Mouse (Mus musculus): ENCODE data around the gene Tceanc2. TPM values are rescaled to one million over a fixed set of nuclear protein-coding genes. Genes with fewer than 3 reads are reported as not detected.

Gene Tceanc2
- polyA plus RNA-seq, 1 experiment from 2014 or later, result 20.1 TPM

DNA sequence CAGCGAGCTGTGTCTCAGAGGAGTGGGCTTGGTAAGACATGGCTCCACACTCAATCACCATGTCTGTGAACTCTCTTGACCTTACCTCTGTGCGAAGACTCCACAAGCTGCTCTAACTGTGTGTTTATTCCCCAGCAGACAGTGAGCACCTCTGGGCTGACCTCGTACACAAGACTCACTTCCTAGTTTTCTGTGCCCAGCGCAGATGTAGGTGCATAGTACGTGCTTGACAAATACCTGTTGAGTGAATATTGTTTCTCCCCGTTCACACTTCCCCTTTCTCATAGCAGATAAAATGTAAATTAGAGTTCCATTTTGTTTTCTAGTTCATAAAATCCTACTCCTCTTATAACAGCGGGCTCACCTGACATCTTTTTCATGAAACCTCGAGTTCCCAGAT is 35.4 kb downstream of the Tceanc2 start:
- no peak for ATAC-seq (replicated peaks; ENCODE audit: insufficient number of reproducible peaks, insufficient read depth, low FRiP score, low read depth)
- 86% methylated on average over 8 of the region's 8 CpGs for WGBS
- Histone ChIP-seq H3K27me3 (no peaks in the 10 kb centered on the region), H3K4me3 (no peak overlapping the region), H3K4me1 (replicated peaks) (peaks cover 15% of the 10 kb centered on the region), H3K27ac (no peak overlapping the region), H3K36me3 (peaks cover 15% of the 10 kb centered on the region), H3K9ac (no peak overlapping the region), H3K4me2 (no peak overlapping the region), H3K9me3 (replicated peaks) (no peaks in the 10 kb centered on the region)

DNA sequence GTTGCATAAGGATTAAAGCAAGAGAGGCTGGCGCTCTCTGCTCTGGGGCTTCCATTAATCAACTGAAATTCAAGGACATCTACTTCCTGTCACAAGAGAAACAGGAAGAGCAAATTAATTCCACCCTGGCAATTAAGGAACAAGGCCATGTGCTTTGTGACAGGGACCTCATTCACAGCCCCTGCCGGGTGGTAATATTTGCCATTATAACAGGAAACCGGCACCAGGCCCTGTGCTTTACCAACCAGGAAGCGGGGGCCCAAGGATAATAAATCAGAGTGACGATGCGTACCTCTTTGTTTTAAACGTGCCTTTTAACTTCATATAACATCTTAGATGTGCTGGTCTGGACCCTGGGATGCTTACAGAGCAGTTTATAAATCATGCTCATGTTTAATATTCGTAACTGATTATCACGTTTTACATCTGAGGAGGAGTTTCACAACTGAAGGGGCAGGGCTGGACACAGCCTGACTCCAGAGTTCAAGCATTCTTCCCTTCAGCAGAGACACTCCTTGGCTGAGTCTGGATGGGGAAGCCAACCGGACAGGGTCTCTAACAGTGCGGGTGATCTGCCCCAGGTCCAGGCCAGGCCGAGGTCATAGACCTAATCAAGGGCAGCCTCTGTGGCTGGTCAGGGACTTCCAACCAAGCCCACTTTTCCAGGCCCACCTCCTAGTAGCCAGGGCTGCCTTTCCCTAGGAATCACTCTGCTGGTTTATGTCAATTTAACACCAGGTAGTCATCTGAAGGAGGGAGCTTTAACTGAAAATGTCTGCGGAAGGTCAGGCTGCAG is 38.9 kb downstream of the Tceanc2 start:
- Histone ChIP-seq H3K4me3 (no peak overlapping the region), H3K9ac (no peak overlapping the region), H3K27me3 (no peaks in the 10 kb centered on the region), H3K4me2 (no peak overlapping the region), H3K4me1 (replicated peaks) (peaks cover 21% of the 10 kb centered on the region), H3K36me3 (no peaks in the 10 kb centered on the region), H3K9me3 (replicated peaks) (no peaks in the 10 kb centered on the region), H3K27ac (no peak overlapping the region)
- 59% methylated on average over 13 of the region's 13 CpGs for WGBS
- no peak for ATAC-seq (replicated peaks; ENCODE audit: insufficient number of reproducible peaks, insufficient read depth, low FRiP score, low read depth)

DNA sequence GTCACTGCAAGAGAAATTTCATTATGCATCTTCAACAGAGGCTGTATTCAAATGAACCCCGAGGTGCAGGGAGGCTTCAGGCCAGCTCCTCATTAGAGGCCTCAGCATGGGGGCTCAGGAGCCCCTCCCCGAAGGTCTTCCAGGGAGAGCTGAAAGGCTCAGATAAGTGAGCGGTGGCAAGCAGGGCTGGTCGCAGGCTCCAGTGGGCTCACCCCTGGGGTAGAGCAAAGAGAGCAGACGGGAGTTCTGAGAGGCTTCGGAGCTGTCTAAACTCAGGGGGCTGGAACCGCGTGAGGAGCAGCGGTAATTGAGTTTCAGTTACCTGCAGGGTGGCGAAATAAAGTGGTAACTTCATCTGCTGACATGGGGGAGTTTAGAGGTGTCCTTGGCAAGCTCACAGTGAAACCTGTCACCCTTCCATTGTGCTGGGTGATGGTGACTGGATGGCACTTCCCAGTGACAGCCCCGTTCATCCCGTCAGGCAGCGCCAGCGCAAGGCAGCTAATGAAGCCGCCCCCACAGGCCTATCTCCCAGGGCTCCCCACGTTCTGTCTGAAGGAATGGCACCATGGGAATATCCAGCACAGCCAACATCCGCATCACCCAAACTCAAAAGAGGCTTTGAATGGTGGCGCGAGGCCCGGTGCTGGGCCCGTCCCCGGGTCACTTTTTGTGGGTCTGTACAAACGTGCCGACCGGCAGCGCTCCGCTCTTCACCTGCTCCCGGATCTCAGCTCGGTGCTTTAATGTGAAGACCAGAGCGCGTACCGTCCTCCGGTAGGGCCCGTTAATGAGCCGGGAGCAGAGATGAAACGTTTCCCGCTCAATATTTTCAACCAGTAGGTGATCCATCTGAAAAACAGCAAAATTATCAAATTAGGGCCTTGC is 39.7 kb downstream of the Tceanc2 start:
- 0 out of 2 replicates have a peak, but pooled peaks cover 2% of the 10 kb centered on the region for H3K27me3 ChIP-seq
- H3K9me3 ChIP-seq (replicated peaks), result no peaks in the 10 kb centered on the region
- no peak overlapping the region for H3K4me3 ChIP-seq
- no peaks in the 10 kb centered on the region for H3K36me3 ChIP-seq
- H3K4me1 ChIP-seq (replicated peaks), result peaks cover 21% of the 10 kb centered on the region
- no peak overlapping the region for H3K27ac ChIP-seq
- H3K4me2 ChIP-seq, result no peak overlapping the region
- 58% methylated on average over 37 of the region's 37 CpGs for WGBS
- no peak overlapping the region for H3K9ac ChIP-seq
- ATAC-seq (replicated peaks; ENCODE audit: insufficient number of reproducible peaks, insufficient read depth, low FRiP score, low read depth), result no peak

DNA sequence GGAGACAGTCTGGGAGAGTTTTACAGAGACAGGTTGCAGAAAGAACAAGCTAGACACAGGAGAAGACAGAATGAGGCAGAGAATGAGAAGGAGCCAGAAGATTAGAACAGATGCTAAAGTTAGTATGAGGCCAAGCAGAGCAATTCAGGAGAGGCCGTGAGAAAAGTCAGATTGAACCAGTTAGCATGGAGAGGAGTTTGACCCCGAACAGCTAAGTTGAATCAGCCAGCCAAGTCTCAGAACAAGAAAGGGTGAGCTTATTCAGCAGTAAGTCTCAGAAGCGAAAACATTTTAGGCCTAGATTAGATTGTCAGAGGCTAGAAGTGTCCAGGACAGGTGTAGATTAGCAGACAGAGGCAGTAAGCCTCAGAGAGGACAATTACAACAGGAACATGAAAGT is 42.4 kb downstream of the Tceanc2 start:
- no peak for ATAC-seq (replicated peaks; ENCODE audit: insufficient number of reproducible peaks, insufficient read depth, low FRiP score, low read depth)
- no peak overlapping the region for H3K27ac ChIP-seq
- WGBS, result 34% methylated on average over 3 of the region's 3 CpGs
- H3K4me3 ChIP-seq, result no peak overlapping the region
- no peak overlapping the region for H3K9ac ChIP-seq
- H3K36me3 ChIP-seq, result no peaks in the 10 kb centered on the region
- peaks cover 21% of the 10 kb centered on the region for H3K4me1 ChIP-seq (replicated peaks)
- no peaks in the 10 kb centered on the region for H3K9me3 ChIP-seq (replicated peaks)
- no peak overlapping the region for H3K4me2 ChIP-seq
- 0 out of 2 replicates have a peak, but pooled peaks cover 2% of the 10 kb centered on the region for H3K27me3 ChIP-seq

DNA sequence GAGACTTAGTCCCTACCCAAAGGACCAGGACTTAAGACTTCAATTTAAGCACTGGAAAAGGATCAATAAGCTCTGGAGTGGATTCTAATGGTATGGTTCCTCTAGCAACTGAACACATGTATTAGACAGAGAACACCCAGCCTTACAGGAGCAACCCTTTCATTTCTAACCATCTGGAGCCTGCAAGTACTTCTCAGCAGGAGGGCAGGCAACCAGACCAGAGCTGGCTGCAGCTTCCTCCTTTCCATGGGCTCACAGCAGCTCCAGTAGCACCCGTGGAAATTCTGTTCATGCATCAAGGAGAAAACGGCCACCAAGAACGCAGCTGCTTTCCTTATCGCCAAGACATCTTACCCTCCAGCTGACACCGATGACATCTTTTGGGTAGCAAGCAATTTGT is 43.3 kb downstream of the Tceanc2 start:
- no peaks in the 10 kb centered on the region for H3K36me3 ChIP-seq
- 70% methylated on average over 5 of the region's 5 CpGs for WGBS
- peaks cover 23% of the 10 kb centered on the region for H3K4me1 ChIP-seq (replicated peaks)

DNA sequence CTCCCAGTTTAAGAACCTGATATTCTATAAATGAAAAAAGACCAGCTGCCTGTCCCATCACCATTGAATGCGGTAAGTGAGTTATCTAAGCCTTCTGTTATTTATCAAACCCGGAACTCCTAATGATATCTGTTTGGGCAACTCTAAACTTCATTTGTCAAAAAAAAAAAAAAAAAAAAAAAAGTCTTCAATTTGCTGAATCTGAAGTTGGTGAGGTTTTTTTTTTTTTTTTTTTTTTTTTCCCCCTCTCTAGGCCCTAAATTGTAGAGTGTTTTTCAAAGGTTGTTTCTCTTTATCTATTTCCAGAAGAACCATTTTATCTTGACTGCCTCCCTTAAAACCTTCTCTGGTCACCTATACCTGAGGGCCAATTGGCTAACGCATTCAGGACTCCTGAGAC is 44.0 kb downstream of the Tceanc2 start:
- WGBS, result 80% methylated on average over 3 of the region's 3 CpGs
- H3K36me3 ChIP-seq, result no peaks in the 10 kb centered on the region
- H3K9me3 ChIP-seq (replicated peaks), result no peaks in the 10 kb centered on the region
- ATAC-seq (replicated peaks; ENCODE audit: insufficient number of reproducible peaks, insufficient read depth, low FRiP score, low read depth), result no peak
- 0 out of 2 replicates have a peak, but pooled peaks cover 2% of the 10 kb centered on the region for H3K27me3 ChIP-seq
- no peak overlapping the region for H3K27ac ChIP-seq
- H3K4me1 ChIP-seq (replicated peaks), result peaks cover 23% of the 10 kb centered on the region
- H3K4me3 ChIP-seq, result no peak overlapping the region
- no peak overlapping the region for H3K4me2 ChIP-seq
- no peak overlapping the region for H3K9ac ChIP-seq

More for the DNA sequence above, 43.3 kb downstream of the Tceanc2 start:
- Histone ChIP-seq H3K4me3 (no peak overlapping the region), H3K4me2 (no peak overlapping the region), H3K9me3 (replicated peaks) (no peaks in the 10 kb centered on the region), H3K9ac (no peak overlapping the region), H3K27me3 (0 out of 2 replicates have a peak, but pooled peaks cover 2% of the 10 kb centered on the region), H3K27ac (no peak overlapping the region)
- no peak for ATAC-seq (replicated peaks; ENCODE audit: insufficient number of reproducible peaks, insufficient read depth, low FRiP score, low read depth)

DNA sequence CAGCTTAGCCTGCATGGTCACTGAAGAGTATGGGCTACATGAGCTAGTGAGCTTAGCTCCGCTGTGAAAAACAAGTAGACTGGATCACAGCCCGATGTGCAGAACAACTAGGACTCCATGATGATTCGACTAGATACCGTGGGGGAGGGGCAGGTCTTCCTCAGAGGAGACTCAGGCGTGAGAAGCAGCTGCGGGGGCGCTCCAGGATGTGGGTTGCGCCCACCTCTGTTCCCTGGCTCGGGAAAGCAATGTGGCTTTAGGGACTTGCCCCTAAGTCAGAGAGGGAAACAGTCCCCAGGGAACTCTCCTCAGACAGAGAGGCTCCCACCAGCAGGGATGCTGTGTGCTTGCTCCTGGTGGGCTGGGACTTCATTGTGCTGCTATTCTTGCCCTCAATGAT is 48.4 kb downstream of the Tceanc2 start:
- Histone ChIP-seq H3K36me3 (no peaks in the 10 kb centered on the region), H3K27ac (no peak overlapping the region), H3K4me3 (no peak overlapping the region), H3K9me3 (replicated peaks) (no peaks in the 10 kb centered on the region), H3K27me3 (peaks cover 14% of the 10 kb centered on the region), H3K4me2 (no peak overlapping the region), H3K4me1 (replicated peaks) (peaks cover 7% of the 10 kb centered on the region; the same call in 1 of the 2 replicates), H3K9ac (no peak overlapping the region)
- 22% methylated on average over 9 of the region's 9 CpGs for WGBS
- ATAC-seq (replicated peaks; ENCODE audit: insufficient number of reproducible peaks, insufficient read depth, low FRiP score, low read depth), result no peak

DNA sequence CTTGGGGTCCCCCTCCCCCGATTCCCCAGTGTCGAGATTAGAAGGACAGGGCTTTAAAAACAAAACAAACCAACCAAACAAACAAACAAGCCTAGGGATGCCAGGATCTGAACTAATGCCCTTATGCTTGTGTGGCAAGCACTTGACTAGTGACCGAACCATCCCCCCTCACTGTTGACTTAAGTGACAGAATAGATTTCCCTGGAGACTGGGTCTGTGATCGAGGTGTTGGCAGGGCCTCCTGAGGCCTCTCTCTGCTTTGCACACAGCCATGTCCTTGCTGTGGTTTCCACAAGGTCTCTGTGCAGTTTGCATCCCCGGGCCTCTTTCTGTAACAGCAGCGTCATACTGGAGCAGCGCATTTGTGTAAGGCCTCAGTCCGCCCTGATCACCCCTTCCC is 49.5 kb downstream of the Tceanc2 start:
- no peak for ATAC-seq (replicated peaks; ENCODE audit: insufficient number of reproducible peaks, insufficient read depth, low FRiP score, low read depth)
- WGBS, result 69% methylated on average over 8 of the region's 8 CpGs

DNA sequence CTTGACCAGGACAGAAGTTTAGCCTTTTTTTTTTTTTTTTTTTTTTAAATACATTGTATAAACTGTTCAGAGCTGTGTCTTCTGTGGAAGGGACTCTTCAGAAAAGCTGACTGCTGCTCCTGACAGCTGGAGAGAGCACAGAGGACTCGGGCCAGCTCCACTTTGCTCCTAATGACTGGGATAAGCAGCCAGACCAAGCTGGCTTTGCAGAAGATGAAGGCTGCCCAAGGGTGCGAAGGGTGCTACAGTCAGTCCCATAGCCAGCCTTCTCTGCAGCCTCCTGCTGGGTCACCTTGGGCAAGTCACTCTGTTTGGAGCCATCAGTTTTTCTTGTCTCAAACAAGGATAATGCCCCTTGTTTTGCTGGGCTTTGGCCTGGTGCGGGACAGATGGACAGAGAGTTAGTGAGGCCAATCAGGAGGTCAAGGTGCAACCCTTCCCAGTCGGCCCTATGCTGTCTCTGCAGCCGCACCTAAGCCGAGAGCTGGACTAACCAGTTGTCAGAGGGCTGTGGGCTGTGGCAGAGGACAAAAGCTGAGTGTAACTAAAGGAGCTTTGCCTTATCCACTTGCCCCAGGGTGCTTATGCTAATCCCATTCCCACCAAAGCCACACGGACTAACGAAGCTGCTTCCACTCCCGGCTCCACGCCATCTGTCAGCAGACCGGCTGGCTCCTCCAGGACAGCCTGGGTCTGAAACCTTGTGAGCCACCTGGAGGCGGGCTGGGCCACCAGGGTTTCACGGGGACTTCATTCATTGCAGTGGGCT is 50.8 kb downstream of the Tceanc2 start:
- Histone ChIP-seq H3K4me3 (no peak overlapping the region), H3K9ac (no peak overlapping the region), H3K36me3 (no peaks in the 10 kb centered on the region), H3K4me2 (no peak overlapping the region), H3K27ac (no peak overlapping the region), H3K27me3 (peaks cover 17% of the 10 kb centered on the region), H3K4me1 (replicated peaks) (peaks cover 7% of the 10 kb centered on the region; the same call in 1 of the 2 replicates), H3K9me3 (replicated peaks) (no peaks in the 10 kb centered on the region)
- WGBS, result 56% methylated on average over 13 of the region's 13 CpGs
- no peak for ATAC-seq (replicated peaks; ENCODE audit: insufficient number of reproducible peaks, insufficient read depth, low FRiP score, low read depth)

More for the DNA sequence above, 49.5 kb downstream of the Tceanc2 start:
- Histone ChIP-seq H3K4me2 (no peak overlapping the region), H3K27me3 (peaks cover 15% of the 10 kb centered on the region), H3K4me3 (no peak overlapping the region), H3K36me3 (no peaks in the 10 kb centered on the region), H3K9me3 (replicated peaks) (no peaks in the 10 kb centered on the region), H3K27ac (no peak overlapping the region), H3K4me1 (replicated peaks) (peaks cover 7% of the 10 kb centered on the region; the same call in 1 of the 2 replicates), H3K9ac (no peak overlapping the region)

DNA sequence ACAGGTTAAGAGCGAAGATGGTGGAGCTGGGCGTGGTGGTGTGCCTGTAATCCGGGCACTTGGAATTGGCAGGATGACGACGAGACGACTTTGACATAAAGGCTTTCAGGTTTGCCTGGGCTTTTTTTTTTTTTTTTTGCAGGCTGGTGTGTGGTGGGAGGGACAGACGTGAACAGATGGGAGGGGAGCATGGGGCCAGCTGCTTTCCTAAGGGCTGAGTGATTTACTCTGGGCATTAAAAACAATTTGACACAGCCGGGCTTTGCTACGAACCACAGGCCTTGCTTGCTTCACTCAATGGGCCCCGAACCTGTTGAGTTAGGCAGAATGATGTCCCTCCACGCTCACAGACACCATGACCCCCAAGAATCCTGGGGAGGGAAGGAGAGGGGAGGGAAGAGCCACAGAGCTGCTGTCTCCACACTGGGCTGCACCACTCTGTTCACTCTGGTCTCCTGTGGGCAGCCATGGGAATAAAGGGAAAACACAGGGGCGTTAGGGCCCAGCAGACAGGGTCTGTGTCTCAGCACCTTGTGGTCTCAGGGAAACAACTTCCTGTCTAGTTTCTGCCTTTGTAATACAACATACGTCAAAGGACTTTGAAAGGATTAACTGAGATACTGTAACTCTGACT is 51.9 kb downstream of the Tceanc2 start:
- H3K4me3 ChIP-seq, result no peak overlapping the region
- H3K27ac ChIP-seq, result no peak overlapping the region
- H3K4me1 ChIP-seq (replicated peaks), result peaks cover 7% of the 10 kb centered on the region; the same call in 1 of the 2 replicates
- WGBS, result 65% methylated on average over 13 of the region's 13 CpGs
- no peaks in the 10 kb centered on the region for H3K9me3 ChIP-seq (replicated peaks)
- no peak overlapping the region for H3K9ac ChIP-seq
- H3K4me2 ChIP-seq, result no peak overlapping the region
- H3K27me3 ChIP-seq, result peaks cover 17% of the 10 kb centered on the region
- no peak for ATAC-seq (replicated peaks; ENCODE audit: insufficient number of reproducible peaks, insufficient read depth, low FRiP score, low read depth)
- no peaks in the 10 kb centered on the region for H3K36me3 ChIP-seq
